Mouse (Mus musculus): ENCODE measurements around the gene Slc52a3.

The Slc52a3 gene

DNA sequence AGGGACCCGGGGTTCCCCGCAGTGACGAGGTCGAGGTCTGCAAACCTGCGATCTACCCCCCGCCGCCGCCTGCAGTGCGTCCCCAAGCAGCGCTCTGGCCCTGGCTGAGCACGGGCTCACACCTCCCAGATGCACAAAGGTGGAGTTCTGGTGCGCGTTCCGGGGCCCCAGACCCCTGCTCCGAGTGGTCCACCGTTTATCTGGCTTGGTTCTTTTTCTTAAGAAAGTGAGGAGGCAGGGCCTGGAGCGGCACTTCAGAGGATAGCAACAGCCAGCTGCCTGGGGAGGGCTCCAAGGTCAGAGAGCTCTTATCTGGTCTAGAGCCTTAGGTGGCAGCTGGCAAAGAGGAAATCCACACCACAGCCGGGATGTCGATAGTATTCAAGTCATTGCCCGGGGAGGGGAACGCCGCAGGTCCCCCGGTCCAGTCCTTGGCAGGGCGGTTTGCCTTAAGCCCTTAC is 52.7 kb downstream of the Slc52a3 start:
- DNase-seq: peak; percentile 68

DNA sequence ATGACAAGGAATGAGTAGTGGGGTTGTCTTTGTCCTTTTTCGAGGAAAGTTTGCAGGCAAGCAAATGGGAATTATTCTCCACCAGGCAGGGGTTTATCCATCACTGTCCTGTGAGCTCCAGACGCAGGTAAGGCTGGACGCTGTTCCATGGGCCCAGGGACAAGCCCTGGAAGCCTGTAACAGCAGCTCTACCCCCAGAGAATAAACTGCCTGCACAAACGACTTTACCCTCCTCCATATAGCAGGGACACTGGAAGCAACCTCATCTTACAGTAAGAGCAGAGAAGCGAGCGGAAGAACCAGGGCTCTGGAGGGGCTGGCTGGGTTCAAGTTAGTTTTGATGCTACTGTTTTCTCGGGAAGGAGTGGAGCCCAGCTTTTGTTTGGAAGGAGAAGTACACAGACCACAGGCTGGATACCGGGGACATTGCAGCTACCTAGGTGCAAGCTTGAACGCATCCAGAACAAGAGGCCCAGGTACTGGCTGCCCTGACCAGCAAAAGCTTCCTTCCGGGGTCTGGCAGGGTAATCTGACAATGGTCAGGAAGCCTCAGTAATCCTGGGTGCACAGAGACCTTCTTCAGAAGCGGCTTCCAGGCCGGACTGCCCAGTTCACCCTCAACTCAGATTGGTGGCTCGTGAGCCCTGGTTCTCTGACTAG is 53.4 kb downstream of the Slc52a3 start:
- no peak for DNase-seq

DNA sequence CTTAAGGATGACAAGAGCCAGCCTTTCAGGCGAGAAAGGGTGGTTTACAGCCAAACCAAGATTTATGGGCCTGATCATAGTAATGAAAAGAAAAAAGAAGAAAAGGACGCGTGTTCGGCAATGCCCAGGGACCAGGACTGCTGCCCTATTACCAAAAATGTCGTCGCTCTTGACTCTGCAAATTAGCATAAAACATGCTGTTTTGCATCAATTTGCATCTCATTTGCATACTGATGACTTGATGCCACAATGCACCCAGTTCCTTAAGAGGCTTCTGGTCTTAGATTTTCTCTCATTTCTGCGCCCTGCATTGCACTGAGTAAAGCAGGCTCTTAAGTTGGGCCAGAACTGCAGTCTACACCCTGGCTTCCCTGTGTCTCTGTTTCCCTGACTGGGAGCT is 54.0 kb downstream of the Slc52a3 start:
- peak; percentile 45 for DNase-seq

DNA sequence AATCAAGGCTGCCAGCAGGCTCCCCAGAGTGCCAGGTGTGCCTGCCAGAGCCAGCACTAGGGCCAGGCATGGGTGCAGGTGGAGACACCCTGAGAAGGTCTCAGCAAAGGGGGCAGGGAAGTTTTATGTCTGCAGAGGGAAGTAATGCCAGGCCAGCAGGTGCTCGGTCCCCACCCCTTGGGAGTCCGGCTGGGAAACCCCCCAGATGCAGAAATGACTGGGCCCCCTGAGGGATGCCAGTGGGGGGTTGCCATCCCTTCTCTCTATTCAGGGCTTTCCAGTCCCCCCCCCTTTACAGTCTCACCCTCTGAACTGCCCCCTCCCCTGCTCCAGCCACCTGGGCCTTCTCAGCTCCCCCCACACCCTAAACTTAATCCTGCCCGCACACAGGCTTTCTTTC is 55.7 kb downstream of the Slc52a3 start:
- no peak for DNase-seq

DNA sequence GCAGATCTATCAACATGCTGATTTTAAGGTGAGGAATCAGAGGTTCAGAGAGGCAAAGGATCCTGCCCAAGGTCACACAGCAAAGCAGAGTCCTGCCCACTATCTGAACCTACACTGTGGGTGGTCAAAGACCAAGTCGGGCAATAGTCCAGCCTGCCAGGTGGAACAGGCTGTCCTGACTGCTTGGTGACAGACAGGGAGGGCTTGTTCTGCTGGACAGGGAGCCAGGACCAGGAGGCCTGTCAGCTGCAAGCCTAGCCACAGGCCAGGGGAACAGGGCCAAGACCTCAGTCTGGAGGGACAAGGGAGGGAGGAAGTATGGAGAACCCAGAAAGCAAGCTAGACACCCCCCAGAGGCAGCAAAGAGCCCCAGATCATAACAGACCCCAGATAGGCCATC is 59.1 kb downstream of the Slc52a3 start:
- DNase-seq: no peak

DNA sequence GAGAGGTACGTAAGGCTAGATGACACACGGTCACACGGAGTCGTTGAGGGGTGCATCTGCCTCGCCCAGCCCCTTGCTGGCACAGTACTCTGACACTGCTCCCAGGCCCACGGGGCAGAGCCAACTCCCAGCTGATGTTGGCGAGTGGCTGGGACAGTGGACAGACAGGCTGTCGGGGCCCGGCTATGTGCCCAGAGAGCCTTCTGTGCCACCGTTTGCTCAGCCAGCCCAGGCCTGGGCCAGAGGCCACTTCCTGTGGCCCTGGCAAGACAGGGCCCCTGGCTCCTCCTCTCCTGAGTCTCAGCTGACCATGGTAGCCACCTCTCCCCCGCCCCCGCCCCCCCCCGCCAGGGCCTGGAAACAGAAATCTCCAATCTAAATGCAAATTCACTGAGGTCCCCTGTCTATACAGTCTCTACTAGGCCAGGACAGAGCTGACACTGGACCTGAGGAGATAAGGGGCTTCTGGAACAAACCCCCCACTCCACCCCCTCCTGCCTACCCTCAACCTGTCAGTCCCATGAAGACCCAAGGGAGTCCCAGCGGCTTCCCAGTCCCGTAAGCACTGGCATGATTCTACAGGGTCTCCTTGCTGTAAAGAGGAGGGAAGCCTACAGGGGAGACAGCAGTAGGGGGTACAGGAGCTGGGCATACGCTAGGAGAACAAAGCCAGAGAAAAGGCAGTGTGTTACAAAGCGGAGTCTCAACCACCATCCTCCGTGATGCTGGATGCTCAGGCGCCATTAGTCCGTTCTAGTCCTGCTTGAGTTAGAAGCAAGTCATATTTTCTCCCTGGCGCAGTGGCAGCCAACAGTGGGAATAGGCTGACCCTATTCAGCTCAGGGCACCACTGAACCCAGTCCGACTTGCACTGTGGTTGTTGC is 60.3 kb downstream of the Slc52a3 start:
- no peak for DNase-seq

DNA sequence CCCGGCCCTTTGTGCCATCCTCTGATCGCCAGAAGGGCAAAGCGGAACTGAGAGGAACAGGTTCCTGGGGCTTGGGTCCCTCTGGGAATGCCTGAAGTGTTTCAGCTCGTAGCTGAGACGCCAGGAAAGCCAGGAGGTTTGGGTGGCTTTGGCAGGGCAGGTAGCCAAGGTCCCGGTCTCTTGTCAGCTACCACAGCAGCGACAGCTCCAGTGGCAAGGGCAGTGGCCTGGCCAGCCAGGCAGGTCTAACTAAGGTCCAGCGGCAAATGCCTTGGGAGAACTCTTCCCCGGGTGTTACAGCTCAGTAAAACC is 60.9 kb downstream of the Slc52a3 start:
- no peak for DNase-seq
